Mouse (Mus musculus) heart, adult 2 months (tissue): Measurements from ENCODE around the gene Slf2.

Experiments
- CTCF ChIP-seq: fragments of 200-600 bp; IDR thresholded peaks from 2 replicates; pipeline ENCODE4 v1.8.1; 2022; ENCODE audit warnings: antibody characterized with exemption, mild to moderate bottlenecking, moderate library complexity
- EP300 ChIP-seq: fragments of 200-500 bp; IDR thresholded peaks from 2 replicates; pipeline ENCODE4 v1.6.1; 2011; ENCODE audit warnings: low read depth, low read length, control low read depth; ENCODE audit not compliant: insufficient read depth
- POLR2A ChIP-seq: fragments of 200-500 bp; IDR thresholded peaks from 2 replicates; pipeline ENCODE4 v1.6.1; 2011; ENCODE audit warnings: mild to moderate bottlenecking, low read depth, low read length, control low read depth; ENCODE audit not compliant: insufficient read depth

DNA sequence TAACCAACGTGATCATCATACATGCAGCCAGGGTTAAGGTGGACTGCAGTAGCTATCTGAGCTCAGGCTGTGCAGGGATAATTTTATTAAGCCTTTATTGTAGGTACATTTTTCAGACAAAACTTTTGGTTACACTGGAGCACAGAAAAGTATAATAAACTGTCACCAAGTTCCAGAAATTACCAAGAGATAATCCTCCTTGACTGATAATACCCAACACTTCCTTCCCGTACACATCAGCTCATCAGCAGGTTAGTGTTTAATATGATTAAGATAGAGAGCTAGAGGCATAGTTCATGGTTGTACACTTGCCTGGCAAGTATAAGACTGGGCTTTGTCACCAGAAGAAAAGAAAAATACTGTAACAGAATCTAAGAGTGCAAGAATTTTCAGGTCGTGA, 37.4 kb downstream of the Slf2 start:
- TF ChIP-seq POLR2A (no peak), CTCF (no peak), EP300 (no peak)
